Mouse (Mus musculus): ENCODE results near the gene Mob3a.

DNA sequence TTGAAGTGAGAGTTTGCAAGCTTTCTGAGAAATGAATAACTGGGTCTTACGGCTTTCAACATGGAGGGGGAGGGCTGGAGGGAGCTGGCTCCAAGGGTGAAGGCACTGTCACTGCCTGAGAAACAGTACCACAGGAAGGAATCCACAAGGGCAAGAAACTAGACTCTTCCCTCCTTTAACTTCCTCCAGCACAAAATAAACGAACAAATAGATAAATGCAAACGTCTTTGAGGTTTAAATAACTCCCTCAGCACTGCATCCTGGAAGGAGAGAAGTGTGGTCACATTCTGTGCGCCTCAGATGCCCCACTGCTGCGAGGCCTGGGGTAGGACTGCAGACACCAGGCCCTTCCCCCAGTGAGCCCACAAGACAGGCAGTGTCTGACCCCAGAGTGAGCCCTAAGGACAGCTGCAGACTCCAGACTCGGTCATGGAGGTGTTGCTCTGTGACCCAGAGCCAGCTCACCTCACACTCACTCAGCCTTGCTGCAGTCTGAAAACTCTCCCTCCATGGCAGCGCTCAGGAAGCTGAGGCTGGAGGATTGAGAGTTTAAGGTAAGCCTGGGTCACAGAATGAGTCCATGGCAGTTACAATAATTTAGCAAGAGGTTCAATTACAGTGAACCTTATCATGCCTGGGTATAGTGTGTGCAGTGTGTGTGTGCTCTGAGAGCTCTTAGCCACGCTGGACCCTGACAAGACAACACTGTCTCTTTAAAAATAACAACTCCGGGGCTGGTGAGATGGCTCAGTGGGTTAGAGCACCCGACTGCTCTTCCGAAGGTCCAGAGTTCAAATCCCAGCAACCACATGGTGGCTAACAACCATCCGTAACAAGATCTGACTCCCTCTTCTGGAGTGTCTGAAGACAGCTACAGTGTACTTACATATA lies 5.0 kb downstream of the Mob3a start:
- TF ChIP-seq CTCF (IDR thresholded peaks at IDR 0.05; ENCODE audit: low read depth) = no peak
- TF ChIP-seq EP300 (IDR thresholded peaks at IDR 0.05; ENCODE audit: low read depth) = no peak
